Mouse (Mus musculus) midbrain, embryonic 15.5 days (tissue): Measurements from ENCODE around the gene Urah. TPM values are rescaled to one million over a fixed set of nuclear protein-coding genes. Genes with fewer than 3 reads are reported as not detected.

ENCODE experiments used
- ATAC-seq: fragments of 200-750 bp; cut with Nextera tagmentation; replicated peaks from 2 replicates; pipeline ENCODE4 v1.8.0; 2017; ENCODE audit warnings: moderate TSS enrichment
- H3K27ac ChIP-seq: fragments of 300-500 bp; sonication (generic); 2 replicates; pipeline ENCODE4 v1.5.1; 2015; ENCODE audit warnings: mild to moderate bottlenecking, inconsistent platforms
- H3K27me3 ChIP-seq: fragments of 300-500 bp; sonication (generic); replicated peaks from 2 replicates; pipeline ENCODE4 v1.6.1; 2015; ENCODE audit warnings: inconsistent platforms
- H3K36me3 ChIP-seq: fragments of 300-500 bp; sonication (generic); replicated peaks from 2 replicates; pipeline ENCODE4 v1.6.1; 2015; ENCODE audit warnings: inconsistent platforms
- H3K4me1 ChIP-seq: fragments of 300-500 bp; sonication (generic); 2 replicates; pipeline ENCODE4 v1.6.1; 2015; ENCODE audit warnings: inconsistent platforms
- H3K4me2 ChIP-seq: fragments of 300-500 bp; sonication (generic); 2 replicates; pipeline ENCODE4 v1.6.1; 2015; ENCODE audit warnings: inconsistent platforms, mild to moderate bottlenecking, moderate library complexity
- H3K4me3 ChIP-seq: fragments of 300-500 bp; sonication (generic); 2 replicates; pipeline ENCODE4 v1.5.1; 2015; ENCODE audit warnings: mild to moderate bottlenecking, inconsistent platforms
- H3K9ac ChIP-seq: fragments of 300-500 bp; sonication (generic); 2 replicates; pipeline ENCODE4 v1.6.1; 2015; ENCODE audit warnings: mild to moderate bottlenecking, inconsistent platforms
- H3K9me3 ChIP-seq: fragments of 300-500 bp; sonication (generic); 2 replicates; pipeline ENCODE4 v1.6.1; 2016; ENCODE audit warnings: inconsistent platforms
- WGBS: fragments of 180-500 bp; shearing (Covaris S2); methylation state at CpG from one replicate; pipeline ENCODE4 v1.1.7; 2015; ENCODE audit warnings: mixed read lengths; 5-methylcytosine and 5-hydroxymethylcytosine counted together
- polyA plus RNA-seq: library from polyadenylated mRNA; unstranded; fragments of >200 nt; fragmentation: Nextera tagmentation; extraction: Ambion mirVana; gene quantifications from 2 replicates; pipeline ENCODE4 v1.2.1, GENCODE M21; 2015

The Urah gene
- polyA plus RNA-seq, 1 experiment from 2014 or later, result not detected

GRCm38 (mm10) chr7:140844905-140845665, 10.3 kb downstream of the Urah start, which contains the start of gene Scgb1c1:
Gene Scgb1c1 (plus strand): TSS chr7:140845547.
- Histone ChIP-seq H3K27ac (no peak within 1 kb of the TSS), H3K9ac (no peak within 1 kb of the TSS), H3K4me1 (no peaks in the 10 kb centered on the region), H3K36me3 (no peaks in the 10 kb centered on the region), H3K9me3 (no peaks in the 10 kb centered on the region), H3K4me3 (no peak within 1 kb of the TSS), H3K27me3 (peaks cover 20% of the 10 kb centered on the region), H3K4me2 (no peak within 1 kb of the TSS; the same call in 1 of the 2 replicates)
- WGBS, result 33% methylated on average over 14 of the region's 14 CpGs
- peak; percentile 84 for ATAC-seq

GRCm38 (mm10) chr7:140845683-140846082, 10.9 kb downstream of the Urah start:
- WGBS, result 76% methylated on average over 4 of the region's 4 CpGs
- Histone ChIP-seq H3K4me1 (no peaks in the 10 kb centered on the region), H3K4me2 (no peak overlapping the region), H3K9ac (no peak overlapping the region), H3K27ac (no peak overlapping the region), H3K27me3 (peaks cover 20% of the 10 kb centered on the region), H3K36me3 (no peaks in the 10 kb centered on the region), H3K9me3 (no peaks in the 10 kb centered on the region), H3K4me3 (no peak overlapping the region)
- no peak for ATAC-seq

- H3K9ac ChIP-seq, result no peak overlapping the region
- H3K4me1 ChIP-seq, result no peaks in the 10 kb centered on the region
- no peak overlapping the region for H3K27ac ChIP-seq
- ATAC-seq, result no peak
- H3K4me3 ChIP-seq, result no peak overlapping the region
- H3K9me3 ChIP-seq, result no peaks in the 10 kb centered on the region
- no peak overlapping the region for H3K4me2 ChIP-seq
- peaks cover 15% of the 10 kb centered on the region for H3K27me3 ChIP-seq
- 86% methylated on average over 10 of the region's 10 CpGs for WGBS
- no peaks in the 10 kb centered on the region for H3K36me3 ChIP-seq
These were observed 11.9 kb downstream of the Urah start for GRCm38 (mm10) chr7:140846676-140847075.

- Histone ChIP-seq H3K9me3 (no peaks in the 10 kb centered on the region), H3K9ac (no peak within 1 kb of the TSS), H3K27me3 (peaks cover 11% of the 10 kb centered on the region; the same call in 1 of the 2 replicates), H3K27ac (no peak within 1 kb of the TSS), H3K4me1 (no peaks in the 10 kb centered on the region), H3K36me3 (peaks cover 3% of the 10 kb centered on the region; the same call in 1 of the 2 replicates), H3K4me3 (no peak within 1 kb of the TSS), H3K4me2 (no peak within 1 kb of the TSS)
- ATAC-seq, result no peak
- 66% methylated on average over 11 of the region's 11 CpGs for WGBS
These were observed 13.2 kb downstream of the Urah start, which contains the start of gene Odf3 for GRCm38 (mm10) chr7:140847755-140848580. Gene Odf3 (plus strand): TSS chr7:140847805.

- no peak overlapping the region for H3K4me2 ChIP-seq
- ATAC-seq, result no peak
- H3K9me3 ChIP-seq, result no peaks in the 10 kb centered on the region
- peaks cover 9% of the 10 kb centered on the region for H3K36me3 ChIP-seq
- H3K4me1 ChIP-seq, result no peaks in the 10 kb centered on the region
- H3K4me3 ChIP-seq, result no peak overlapping the region
- WGBS, result 93% methylated on average over 10 of the region's 10 CpGs
- no peak overlapping the region for H3K9ac ChIP-seq
- H3K27me3 ChIP-seq, result peaks cover 11% of the 10 kb centered on the region; the same call in 1 of the 2 replicates
- no peak overlapping the region for H3K27ac ChIP-seq
These were observed 13.8 kb downstream of the Urah start for GRCm38 (mm10) chr7:140848591-140848990.

- H3K4me2 ChIP-seq, result no peak overlapping the region
- H3K36me3 ChIP-seq, result peaks cover 17% of the 10 kb centered on the region
- no peak overlapping the region for H3K27ac ChIP-seq
- H3K9me3 ChIP-seq, result no peaks in the 10 kb centered on the region
- no peaks in the 10 kb centered on the region for H3K27me3 ChIP-seq
- WGBS, result 94% methylated on average over 4 of the region's 4 CpGs
- no peak for ATAC-seq
- H3K4me3 ChIP-seq, result no peak overlapping the region
- H3K9ac ChIP-seq, result no peak overlapping the region
- peaks cover 11% of the 10 kb centered on the region for H3K4me1 ChIP-seq
These were observed 17.1 kb downstream of the Urah start for GRCm38 (mm10) chr7:140851916-140852315.

DNA sequence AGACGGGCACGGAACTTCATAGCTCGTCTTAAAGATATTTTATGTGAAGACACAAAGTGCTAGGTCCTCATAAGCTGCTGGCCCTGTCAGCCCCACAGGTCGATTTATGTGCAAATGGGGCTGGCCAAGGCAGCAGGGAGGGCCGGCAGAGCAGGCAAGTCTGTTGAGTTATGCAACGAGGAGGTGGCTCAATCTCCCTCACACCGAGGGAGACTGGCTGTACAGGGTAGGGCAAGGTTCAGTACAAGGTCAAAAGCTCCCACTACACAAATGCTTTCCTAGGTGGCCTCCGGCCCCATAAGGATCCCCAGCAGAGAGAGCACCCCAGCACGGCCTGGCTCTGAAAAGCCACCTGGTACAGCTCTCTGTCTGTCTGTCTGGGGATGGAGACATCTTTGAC, 18.6 kb downstream of the Urah start:
- Histone ChIP-seq H3K27me3 (no peaks in the 10 kb centered on the region), H3K36me3 (peaks cover 17% of the 10 kb centered on the region), H3K4me2 (no peak overlapping the region), H3K9ac (no peak overlapping the region), H3K4me1 (peaks cover 18% of the 10 kb centered on the region), H3K9me3 (no peaks in the 10 kb centered on the region), H3K4me3 (no peak overlapping the region), H3K27ac (no peak overlapping the region)
- no peak for ATAC-seq
- WGBS, result 87% methylated on average over 9 of the region's 9 CpGs

DNA sequence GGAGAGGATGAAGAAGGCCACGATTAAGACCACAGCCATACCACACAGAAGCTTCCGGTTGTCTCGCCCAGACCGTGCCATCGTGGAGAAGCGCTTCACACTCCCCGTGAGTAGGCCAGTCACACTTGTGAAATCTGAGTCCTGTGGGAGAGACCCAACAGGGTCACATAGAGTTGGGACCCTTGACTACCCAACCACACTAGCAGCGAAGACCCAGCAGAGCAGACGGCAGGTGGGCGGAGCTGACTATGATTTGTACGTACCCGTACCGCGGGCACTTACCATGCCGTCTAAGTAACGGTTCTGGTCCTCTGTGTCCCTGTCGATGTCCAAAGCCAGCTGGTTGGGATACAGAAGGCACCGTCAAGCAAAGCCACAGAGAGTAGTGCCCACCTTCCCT, 19.7 kb downstream of the Urah start:
- H3K27me3 ChIP-seq, result no peaks in the 10 kb centered on the region
- 95% methylated on average over 18 of the region's 18 CpGs for WGBS
- no peak overlapping the region for H3K4me2 ChIP-seq
- no peak overlapping the region for H3K9ac ChIP-seq
- no peak for ATAC-seq
- H3K4me3 ChIP-seq, result no peak overlapping the region
- H3K9me3 ChIP-seq, result no peaks in the 10 kb centered on the region
- H3K27ac ChIP-seq, result no peak overlapping the region
- H3K36me3 ChIP-seq, result peaks cover 17% of the 10 kb centered on the region
- peaks cover 29% of the 10 kb centered on the region for H3K4me1 ChIP-seq

GRCm38 (mm10) chr7:140855181-140855580, 20.4 kb downstream of the Urah start:
- H3K27ac ChIP-seq, result no peak overlapping the region
- H3K9me3 ChIP-seq, result no peaks in the 10 kb centered on the region
- H3K9ac ChIP-seq, result peak overlapping the region; percentile 62; the same call in 1 of the 2 replicates
- ATAC-seq, result no peak
- peak overlapping the region; percentile 57 for H3K4me3 ChIP-seq
- H3K4me2 ChIP-seq, result peak overlapping the region; percentile 96
- 77% methylated on average over 9 of the region's 9 CpGs for WGBS
- peaks cover 35% of the 10 kb centered on the region for H3K4me1 ChIP-seq
- H3K27me3 ChIP-seq, result no peaks in the 10 kb centered on the region
- H3K36me3 ChIP-seq, result peaks cover 17% of the 10 kb centered on the region

GRCm38 (mm10) chr7:140855860-140856784, 21.3 kb downstream of the Urah start, which contains the start of gene Gm45785:
Gene Gm45785 (minus strand): TSS chr7:140856331.
- Histone ChIP-seq H3K9me3 (no peaks in the 10 kb centered on the region), H3K27ac (peak within 1 kb of the TSS; percentile 82), H3K36me3 (peaks cover 25% of the 10 kb centered on the region), H3K27me3 (no peaks in the 10 kb centered on the region), H3K4me2 (peak within 1 kb of the TSS; percentile 96), H3K9ac (peak within 1 kb of the TSS; percentile 62), H3K4me3 (peak within 1 kb of the TSS; percentile 57), H3K4me1 (peaks cover 42% of the 10 kb centered on the region)
- WGBS, result under 1% methylated on average over 51 of the region's 51 CpGs
- peak; percentile 83 for ATAC-seq

- Histone ChIP-seq H3K27me3 (no peaks in the 10 kb centered on the region), H3K9ac (peak within 1 kb of the TSS; percentile 62), H3K4me2 (peak within 1 kb of the TSS; percentile 96), H3K9me3 (no peaks in the 10 kb centered on the region), H3K4me3 (peak within 1 kb of the TSS; percentile 57), H3K27ac (peak within 1 kb of the TSS; percentile 82), H3K4me1 (peaks cover 42% of the 10 kb centered on the region), H3K36me3 (peaks cover 33% of the 10 kb centered on the region)
- under 1% methylated on average over 50 of the region's 50 CpGs for WGBS
- peak; percentile 85 for ATAC-seq
These were observed 22.1 kb downstream of the Urah start, which contains the start of gene Ric8a for GRCm38 (mm10) chr7:140856785-140857549. Gene Ric8a (plus strand): TSS chr7:140856957.
